ENCODE assay signal across 20 mouse cellular contexts in genomic region chr10:62033748-62034147, GRCm38 (mm10). TPM values are rescaled to one million over a fixed set of nuclear protein-coding genes. Genes with fewer than 3 reads are reported as not detected.
DNase-seq lines count a peak whose midpoint lies in the region; ATAC-seq lines count a peak whose summit lies in the region.
"Had no signal": no experiment of that assay in that cellular context is flagged by ENCODE, and none has a peak within 500 bp of the region (broad histone marks: within the 10 kb centered on the region; RNA-seq: fewer than 3 reads in every experiment).

No protein-coding gene starts in this region.

- H3K4me3 ChIP-seq in kidney, embryonic 15.5 days (replicated peaks): no peak overlapping the region
- H3K4me3 ChIP-seq in heart, embryonic 13.5 days: no peak overlapping the region
- H3K4me3 ChIP-seq: hindbrain, embryonic 10.5 days; liver, embryonic 15.5 days had no signal

- no peak for DNase-seq in kidney, adult 11 months
- peak; percentile 5 for DNase-seq in brain, adult 2 months (ENCODE audit: low read depth, low spot score)
- peak; percentile 47 for DNase-seq in heart, postnatal 4 days
- DNase-seq in left cerebral cortex, postnatal 36 days (ENCODE audit: low spot score in 2 of 2): no peak
- no peak for DNase-seq in adrenal gland, postnatal 36 days
- no peak for DNase-seq in urinary bladder, postnatal 10 days (ENCODE audit: low spot score)
- DNase-seq: adrenal gland, postnatal 10 days; forebrain, postnatal 0 days; kidney, postnatal 25 days; lung, postnatal 10 days; retina, postnatal 1 day; spleen, adult 18-20 months had no signal

- no peak overlapping the region for H3K9ac ChIP-seq in kidney, embryonic 15.5 days
- H3K9ac ChIP-seq in heart, embryonic 13.5 days: no peak overlapping the region
- H3K9ac ChIP-seq: forebrain, postnatal 0 days; liver, embryonic 15.5 days had no signal

- H3K36me3 ChIP-seq in kidney, embryonic 15.5 days: no peaks in the 10 kb centered on the region
- no peaks in the 10 kb centered on the region for H3K36me3 ChIP-seq in heart, embryonic 13.5 days
- H3K36me3 ChIP-seq: hindbrain, embryonic 10.5 days; liver, embryonic 15.5 days had no signal

- H3K27me3 ChIP-seq in kidney, embryonic 15.5 days: no peaks in the 10 kb centered on the region
- H3K27me3 ChIP-seq in heart, embryonic 13.5 days (replicated peaks): no peaks in the 10 kb centered on the region
- H3K27me3 ChIP-seq: liver, embryonic 15.5 days had no signal

- peaks cover 15% of the 10 kb centered on the region for H3K4me1 ChIP-seq in kidney, embryonic 15.5 days
- H3K4me1 ChIP-seq in heart, embryonic 13.5 days: peaks cover 6% of the 10 kb centered on the region
- H3K4me1 ChIP-seq: liver, embryonic 15.5 days had no signal

- 64% methylated on average over 5 of the region's 5 CpGs for WGBS in kidney, embryonic 15.5 days
- WGBS in heart, embryonic 13.5 days: 53% methylated on average over 5 of the region's 5 CpGs

- peak overlapping the region; percentile 62; the same call in 1 of the 2 replicates for H3K27ac ChIP-seq in kidney, embryonic 15.5 days
- H3K27ac ChIP-seq in heart, embryonic 13.5 days (replicated peaks): no peak overlapping the region
- H3K27ac ChIP-seq: hindbrain, embryonic 10.5 days; liver, embryonic 15.5 days had no signal

- 0 out of 2 replicates have a peak, but pooled peaks cover 6% of the 10 kb centered on the region for H3K9me3 ChIP-seq in kidney, embryonic 15.5 days (replicated peaks)
- peaks cover 5% of the 10 kb centered on the region; the same call in 1 of the 2 replicates for H3K9me3 ChIP-seq in heart, embryonic 13.5 days
- H3K9me3 ChIP-seq: liver, embryonic 15.5 days had no signal

- no peak; the same call in 1 of the 2 replicates for ATAC-seq in kidney, embryonic 15.5 days (replicated peaks; ENCODE audit: low FRiP score)
- ATAC-seq in heart, embryonic 13.5 days (ENCODE audit: extremely low read depth, insufficient number of reproducible peaks, low FRiP score, low TSS enrichment): 0 out of 2 replicates have a peak, but pooled peaks have one; percentile 29
- ATAC-seq: forebrain, postnatal 0 days; inflammation-experienced regulatory T-cells, adult 6 months had no signal

- no peak overlapping the region for H3K4me2 ChIP-seq in kidney, embryonic 15.5 days
- H3K4me2 ChIP-seq in heart, embryonic 13.5 days: no peak overlapping the region
- H3K4me2 ChIP-seq: liver, embryonic 15.5 days had no signal

- intact Hi-C loops in left cerebral cortex, postnatal 36 days (cut with DNase I): no loop called here

RNA-seq across cellular contexts. Expression of gene Col13a1, which starts 54.8 kb away (rescaled TPM):
- 6.0 and 6.8 TPM in 2 replicates for polyA plus RNA-seq in kidney, embryonic 15.5 days (2015; fragmentation: Nextera tagmentation; extraction: Ambion mirVana)
- polyA plus RNA-seq in heart, embryonic 13.5 days (2015; fragmentation: Nextera tagmentation; extraction: Ambion mirVana): 11.1 and 12.5 TPM in 2 replicates
- 1 to 10 TPM; 1.8 to 2.5 TPM for total RNA-seq in heart, postnatal 4 days (2021)
- total RNA-seq in left cerebral cortex, postnatal 36 days (2021): 1 to 10 TPM in 1 of 2 experiments, under 1 TPM in 1; 0.88 to 1.2 TPM
- 10 to 100 TPM in 1 of 2 experiments, 1 to 10 TPM in 1; 5.3 to 11.1 TPM for total RNA-seq in adrenal gland, postnatal 36 days (2021)
- total RNA-seq: megakaryocyte-erythroid progenitor cell, adult 5-6 weeks; monocyte, adult 5-6 weeks had no signal
- polyA plus RNA-seq: C2C12; inflammation-experienced regulatory T-cells, adult 6 months had no signal

Comparison
In these comparisons a context has a peak if more than half of its experiments do, and no peak if none do; other contexts are left out.
1. DNase-seq: peak in brain, adult 2 months (single experiment) and heart, postnatal 4 days (single experiment); none in kidney, adult 11 months (single experiment), left cerebral cortex, postnatal 36 days (0 of 2), adrenal gland, postnatal 36 days (0 of 2) and urinary bladder, postnatal 10 days (single experiment).